Mouse (Mus musculus) CH12.LX (cell line): ENCODE data around the gene Nfix. TPM values are rescaled to one million over a fixed set of nuclear protein-coding genes. Genes with fewer than 3 reads are reported as not detected.
A peak's percentile ranks its signal among the peaks of the same experiment; 100 is the strongest.

Experiments
- DNase-seq: peaks from one replicate; pipeline ENCODE4 v3.0.0-alpha.2; 2013; ENCODE audit errors: extremely low read depth
- H3K27ac ChIP-seq: 2 replicates; pipeline ENCODE4 v1.5.1; 2012; ENCODE audit warnings: low read depth, mild to moderate bottlenecking, control low read depth, moderate library complexity; ENCODE audit not compliant: insufficient read depth
- H3K27me3 ChIP-seq: replicated peaks from 2 replicates; pipeline ENCODE3; 2012; ENCODE audit warnings: inconsistent platforms
- H3K36me3 ChIP-seq, 2 experiments: replicated peaks in 1 of 2; 2 replicates each; pipeline versions ENCODE3 to v1.6.1; 2012; ENCODE audit warnings: inconsistent platforms in 1 of 2, low read length in 1 of 2, mild to moderate bottlenecking in 1 of 2, mixed read lengths in 1 of 2, moderate library complexity in 1 of 2; ENCODE audit not compliant: control insufficient read depth in 1 of 2, insufficient read depth in 1 of 2
- H3K4me1 ChIP-seq, 2 experiments: 2 replicates each; pipeline ENCODE4 v1.6.1; 2012; ENCODE audit warnings: inconsistent platforms in 1 of 2, moderate library complexity in 1 of 2; ENCODE audit not compliant: insufficient read depth in 2 of 2, control insufficient read depth in 1 of 2
- H3K4me2 ChIP-seq: 2 replicates; pipeline ENCODE4 v1.6.1; 2012; ENCODE audit warnings: low read depth, mild to moderate bottlenecking, control low read depth; ENCODE audit not compliant: poor library complexity, insufficient read depth, severe bottlenecking
- H3K4me3 ChIP-seq, 3 experiments: fragments of 150-350 bp in 1 of 3; sonication (generic) in 1 of 3; replicated peaks in 1 of 3; 2 replicates each; pipeline versions ENCODE3 to v1.5.1; 2011 to 2012; ENCODE audit warnings: low read depth in 2 of 3, low read length in 2 of 3, mild to moderate bottlenecking in 2 of 3, moderate library complexity in 2 of 3, control low read depth in 1 of 3, improper control_type of control experiment in 1 of 3, inconsistent platforms in 1 of 3, mixed read lengths in 1 of 3; ENCODE audit not compliant: poor library complexity in 1 of 3
- H3K79me2 ChIP-seq: replicated peaks from 2 replicates; pipeline ENCODE4 v1.6.1; 2012; ENCODE audit warnings: mild to moderate bottlenecking, moderate library complexity; ENCODE audit not compliant: control insufficient read depth, poor library complexity, insufficient read depth, severe bottlenecking; ENCODE audit errors: extremely low read depth
- H3K9ac ChIP-seq: 2 replicates; pipeline ENCODE4 v1.6.1; 2012; ENCODE audit warnings: low read depth, mild to moderate bottlenecking, control low read depth, moderate library complexity; ENCODE audit not compliant: insufficient read depth
- H3K9me3 ChIP-seq: replicated peaks from 2 replicates; pipeline ENCODE3; 2012; ENCODE audit warnings: low read length, inconsistent platforms, mixed read lengths
- BHLHE40 ChIP-seq: IDR thresholded peaks from 2 replicates; pipeline ENCODE4 v1.6.1; 2011; ENCODE audit warnings: mild to moderate bottlenecking, low read depth, low read length, improper control_type of control experiment
- CHD1 ChIP-seq: IDR thresholded peaks from 2 replicates; pipeline ENCODE4 v1.6.1; 2012; ENCODE audit warnings: low read depth, low read length, improper control_type of control experiment, inconsistent platforms
- CHD2 ChIP-seq: IDR thresholded peaks from 2 replicates; pipeline ENCODE4 v1.6.1; 2011; ENCODE audit warnings: low read length, improper control_type of control experiment
- CTCF ChIP-seq, 2 experiments: IDR thresholded peaks in 1 of 2; conservative IDR thresholded peaks in 1 of 2; 2 replicates each; pipeline ENCODE4 v1.5.1; 2011 to 2012; ENCODE audit warnings: low read depth in 2 of 2, low read length in 2 of 2, improper control_type of control experiment in 1 of 2, inconsistent platforms in 1 of 2, mild to moderate bottlenecking in 1 of 2, moderate library complexity in 1 of 2
- E2F4 ChIP-seq: IDR thresholded peaks from 2 replicates; pipeline ENCODE4 v1.6.1; 2011; ENCODE audit warnings: low read depth, low read length, improper control_type of control experiment; ENCODE audit not compliant: insufficient replicate concordance
- ELF1 ChIP-seq: IDR thresholded peaks from 2 replicates; pipeline ENCODE4 v1.6.1; 2014; ENCODE audit warnings: low read depth, mild to moderate bottlenecking, inconsistent platforms, low read length, improper control_type of control experiment
- EP300 ChIP-seq: IDR thresholded peaks from 2 replicates; pipeline ENCODE4 v1.6.1; 2011; ENCODE audit warnings: low read length, improper control_type of control experiment
- ETS1 ChIP-seq: conservative IDR thresholded peaks from 2 replicates; pipeline ENCODE4 v1.6.1; 2012; ENCODE audit warnings: low read depth, mild to moderate bottlenecking, inconsistent platforms, low read length, improper control_type of control experiment, moderate library complexity
- GABPA ChIP-seq: IDR thresholded peaks from 2 replicates; pipeline ENCODE4 v1.6.1; 2012; ENCODE audit warnings: low read depth, low read length, improper control_type of control experiment, inconsistent platforms; ENCODE audit not compliant: insufficient replicate concordance
- HCFC1 ChIP-seq: IDR thresholded peaks from 2 replicates; pipeline ENCODE4 v1.6.1; 2012; ENCODE audit warnings: low read depth, mild to moderate bottlenecking, inconsistent platforms, low read length, improper control_type of control experiment
- IRF4 ChIP-seq: IDR thresholded peaks from 2 replicates; pipeline ENCODE4 v1.6.1; 2014; ENCODE audit warnings: low read depth, mild to moderate bottlenecking, inconsistent platforms, low read length, improper control_type of control experiment
- JUN ChIP-seq: IDR thresholded peaks from 2 replicates; pipeline ENCODE4 v1.6.1; 2011; ENCODE audit warnings: low read depth, mild to moderate bottlenecking, low read length, improper control_type of control experiment, moderate library complexity; ENCODE audit not compliant: insufficient read depth
- JUND ChIP-seq: conservative IDR thresholded peaks from 2 replicates; pipeline ENCODE4 v1.6.1; 2011; ENCODE audit warnings: low read depth, low read length, improper control_type of control experiment
- KAT2A ChIP-seq: IDR thresholded peaks from 2 replicates; pipeline ENCODE4 v1.6.1; 2012; ENCODE audit warnings: low read length, improper control_type of control experiment, inconsistent platforms; ENCODE audit not compliant: insufficient replicate concordance
- MAX ChIP-seq: IDR thresholded peaks from 2 replicates; pipeline ENCODE4 v1.6.1; 2011; ENCODE audit warnings: low read length, improper control_type of control experiment
- MAZ ChIP-seq: IDR thresholded peaks from 2 replicates; pipeline ENCODE4 v1.6.1; 2012; ENCODE audit warnings: low read depth, mild to moderate bottlenecking, inconsistent platforms, low read length, improper control_type of control experiment, moderate library complexity
- MEF2A ChIP-seq: IDR thresholded peaks from 2 replicates; pipeline ENCODE4 v1.6.1; 2014; ENCODE audit warnings: low read depth, mild to moderate bottlenecking, inconsistent platforms, low read length, improper control_type of control experiment, borderline replicate concordance
- MXI1 ChIP-seq: IDR thresholded peaks from 2 replicates; pipeline ENCODE4 v1.6.1; 2011; ENCODE audit warnings: mild to moderate bottlenecking, low read depth, low read length, improper control_type of control experiment
- MYC ChIP-seq: IDR thresholded peaks from 2 replicates; pipeline ENCODE4 v1.6.1; 2011; ENCODE audit warnings: low read depth, mild to moderate bottlenecking, improper control_type of control experiment, low read length
- NELFE ChIP-seq: IDR thresholded peaks from 2 replicates; pipeline ENCODE4 v1.6.1; 2011; ENCODE audit warnings: low read depth, low read length, improper control_type of control experiment
- NRF1 ChIP-seq: IDR thresholded peaks from 2 replicates; pipeline ENCODE4 v1.6.1; 2014; ENCODE audit warnings: low read depth, mild to moderate bottlenecking, inconsistent platforms, low read length, improper control_type of control experiment, moderate library complexity
- PAX5 ChIP-seq: IDR thresholded peaks from 2 replicates; pipeline ENCODE4 v1.6.1; 2012; ENCODE audit warnings: low read length, inconsistent platforms, mixed read lengths
- POLR2A ChIP-seq: IDR thresholded peaks from 2 replicates; pipeline ENCODE4 v1.6.1; 2011; ENCODE audit warnings: low read depth, mild to moderate bottlenecking, improper control_type of control experiment, low read length
- POLR2AphosphoS2 ChIP-seq: IDR thresholded peaks from 2 replicates; pipeline ENCODE4 v1.6.1; 2011; ENCODE audit warnings: low read depth, low read length, improper control_type of control experiment
- RAD21 ChIP-seq: IDR thresholded peaks from 2 replicates; pipeline ENCODE4 v1.6.1; 2011; ENCODE audit warnings: low read depth, mild to moderate bottlenecking, low read length, improper control_type of control experiment, moderate library complexity
- RCOR1 ChIP-seq: conservative IDR thresholded peaks from 2 replicates; pipeline ENCODE4 v1.6.1; 2012; ENCODE audit warnings: low read depth, mild to moderate bottlenecking, inconsistent platforms, low read length, improper control_type of control experiment
- SIN3A ChIP-seq: IDR thresholded peaks from 2 replicates; pipeline ENCODE4 v1.6.1; 2012; ENCODE audit warnings: low read length, improper control_type of control experiment, inconsistent platforms
- SMC3 ChIP-seq: IDR thresholded peaks from 2 replicates; pipeline ENCODE4 v1.6.1; 2011; ENCODE audit warnings: low read depth, low read length, improper control_type of control experiment
- TBP ChIP-seq: conservative IDR thresholded peaks from 2 replicates; pipeline ENCODE4 v1.6.1; 2011; ENCODE audit warnings: low read depth, low read length, improper control_type of control experiment
- TCF12 ChIP-seq: IDR thresholded peaks from 2 replicates; pipeline ENCODE4 v1.6.1; 2014; ENCODE audit warnings: low read depth, mild to moderate bottlenecking, inconsistent platforms, low read length, improper control_type of control experiment
- UBTF ChIP-seq: IDR thresholded peaks from 2 replicates; pipeline ENCODE4 v1.6.1; 2012; ENCODE audit warnings: low read depth, mild to moderate bottlenecking, inconsistent platforms, low read length, improper control_type of control experiment, moderate library complexity
- USF1 ChIP-seq: IDR thresholded peaks from 2 replicates; pipeline ENCODE4 v1.6.1; 2014; ENCODE audit warnings: low read depth, mild to moderate bottlenecking, inconsistent platforms, low read length, improper control_type of control experiment
- USF2 ChIP-seq: conservative IDR thresholded peaks from 2 replicates; pipeline ENCODE4 v1.6.1; 2011; ENCODE audit warnings: low read depth, low read length, improper control_type of control experiment
- ZC3H11A ChIP-seq: IDR thresholded peaks from 2 replicates; pipeline ENCODE4 v1.6.1; 2012; ENCODE audit warnings: low read depth, mild to moderate bottlenecking, inconsistent platforms, low read length, improper control_type of control experiment
- ZKSCAN1 ChIP-seq: IDR thresholded peaks from 2 replicates; pipeline ENCODE4 v1.6.1; 2012; ENCODE audit warnings: low read depth, inconsistent platforms, low read length, improper control_type of control experiment, borderline replicate concordance
- ZMIZ1 ChIP-seq: IDR thresholded peaks from 2 replicates; pipeline ENCODE4 v1.6.1; 2012; ENCODE audit warnings: low read depth, mild to moderate bottlenecking, inconsistent platforms, low read length, improper control_type of control experiment
- ZNF384 ChIP-seq: IDR thresholded peaks from 2 replicates; pipeline ENCODE4 v1.6.1; 2012; ENCODE audit warnings: low read depth, low read length, improper control_type of control experiment, inconsistent platforms
- dilution Hi-C: fragments of 300-500 bp; cut with MboI; formaldehyde crosslinking; loops from 2 replicates; pipeline ENCODE4 v1.14.3; 2020; ENCODE audit warnings: low sequenced_read_pairs; ENCODE audit not compliant: extremely low pct_unique_long_range_greater_than_20kb, extremely low pct_ligation_motif_present
- in situ Hi-C: fragments of 300-500 bp; cut with MboI; formaldehyde crosslinking; loops from 3 replicates; pipeline ENCODE4 v1.14.3; 2019; ENCODE audit warnings: low sequenced_read_pairs, low pct_ligation_motif_present, low pct_unique_long_range_greater_than_20kb, mixed read lengths
- polyA plus RNA-seq: library from polyadenylated mRNA; unstranded; fragments of >175 nt; gene quantifications from 2 replicates; pipeline ENCODE4 v1.2.1, GENCODE M21; 2012; ENCODE audit warnings: low read depth; ENCODE audit not compliant: insufficient read length
- total RNA-seq, 2 experiments: library from RNA; depleted of rRNA; stranded (reverse); fragments of 300-350 nt in 1 of 2; fragments of >200 nt in 1 of 2; gene quantifications; 2 replicates each; pipeline ENCODE4 v1.2.3; 2012 to 2014

Gene Nfix
- total and polyA plus RNA-seq, 3 experiments = 0.09 to 10.5 (median 1.1) TPM

DNA sequence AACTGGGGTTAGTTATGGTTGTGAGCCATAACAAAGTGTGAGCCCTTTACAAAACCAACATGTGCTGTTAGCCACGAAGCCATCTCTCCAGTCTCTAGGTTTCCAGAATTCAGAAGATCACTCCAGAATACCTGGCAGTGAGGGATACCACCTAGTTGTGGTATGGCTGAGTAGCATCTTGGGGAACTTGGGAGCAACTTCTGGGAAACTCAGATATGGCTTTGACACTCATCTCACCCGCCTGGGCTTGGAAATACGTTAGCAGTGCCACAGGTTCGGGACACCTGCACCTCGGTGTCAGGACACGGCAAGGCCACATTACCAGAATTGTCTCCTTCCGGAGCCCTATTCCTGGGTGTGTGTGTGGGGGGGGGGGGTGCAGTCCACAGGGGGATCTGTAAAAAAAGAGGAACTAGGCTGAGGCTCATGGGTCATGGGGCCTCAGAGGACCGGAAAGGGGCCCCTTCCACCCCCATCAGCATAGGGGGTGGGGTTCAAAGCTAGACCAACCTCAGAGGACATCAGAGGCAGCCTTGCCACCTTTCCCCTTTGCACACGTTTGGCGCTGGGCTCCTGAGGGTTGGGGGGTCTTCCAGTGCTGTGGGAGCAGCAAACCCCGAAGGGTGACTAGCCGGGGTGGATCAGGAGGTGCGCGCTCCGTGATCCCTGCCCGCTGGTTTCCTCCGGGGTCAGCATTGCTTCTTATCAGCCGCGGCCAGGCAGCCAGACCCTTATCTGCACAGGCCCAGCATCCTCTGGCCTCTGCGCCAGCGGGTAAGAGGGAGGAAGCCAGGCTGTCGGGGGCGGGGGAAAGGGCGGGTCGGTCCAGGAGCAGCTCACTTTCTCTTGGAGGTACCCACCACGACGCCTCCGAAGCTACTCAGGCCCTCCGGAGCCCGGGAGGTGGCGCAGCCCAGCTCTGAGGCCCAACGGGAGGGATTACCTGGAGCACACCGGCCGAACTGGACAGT lies 98.9 kb downstream of the Nfix start, which contains the start of gene Lyl1:
Lyl1 (plus strand) TSS at position 517 of the 971 bp plus-strand sequence.
- H3K4me2 ChIP-seq = peak within 1 kb of the TSS; percentile 57
- peaks cover 2% of the 10 kb centered on the region for H3K9me3 ChIP-seq
- peak; percentile 94 for DNase-seq
- H3K4me1 ChIP-seq = peaks cover 14 to 62% of the 10 kb centered on the region in 2 experiments
- no peaks in the 10 kb centered on the region for H3K27me3 ChIP-seq
- H3K9ac ChIP-seq = peak within 1 kb of the TSS; percentile 81
- dilution Hi-C loops = no loop called here
- peaks cover 18% of the 10 kb centered on the region for H3K79me2 ChIP-seq
- H3K36me3 ChIP-seq = peaks cover 43 to 68% of the 10 kb centered on the region in 2 experiments
- H3K4me3 ChIP-seq = peak within 1 kb of the TSS; percentile 53 to 79 (median 79)
- in situ Hi-C loops = no loop called here
- H3K27ac ChIP-seq = peak within 1 kb of the TSS; percentile 99
- peak; percentile 77 for TF ChIP-seq MEF2A
- peak; percentile 96 for TF ChIP-seq POLR2AphosphoS2
- no peak for TF ChIP-seq GABPA
- TF ChIP-seq USF1 = peak; percentile 39
- peak; percentile 65 for TF ChIP-seq BHLHE40
- TF ChIP-seq ZKSCAN1 = no peak
- TF ChIP-seq MXI1 = peak; percentile 37; the same call in 1 of the 2 replicates
- peak; percentile 86 for TF ChIP-seq IRF4
- TF ChIP-seq E2F4 = no peak
- peak; percentile 93 for TF ChIP-seq ZMIZ1
- peak; percentile 98 for TF ChIP-seq POLR2A
- peak; percentile 90 for TF ChIP-seq CHD2
- TF ChIP-seq HCFC1 = peak; percentile 63
- peak; percentile 95 for TF ChIP-seq MAZ
- peak; percentile 90 for TF ChIP-seq NELFE
- peak; percentile 39; the same call in 1 of the 2 replicates for TF ChIP-seq RCOR1
- TF ChIP-seq RAD21 = no peak; the same call in 1 of the 2 replicates
- peak; percentile 67 for TF ChIP-seq ZNF384
- TF ChIP-seq USF2 = no peak
- peak; percentile 79; the same call in 1 of the 2 replicates for TF ChIP-seq TBP
- no peak for TF ChIP-seq KAT2A
- no peak for TF ChIP-seq JUND
- TF ChIP-seq PAX5 = no peak
- peak; percentile 81 for TF ChIP-seq UBTF
- TF ChIP-seq MAX = peak; percentile 68
- TF ChIP-seq CHD1 = no peak
- TF ChIP-seq TCF12 = peak; percentile 85
- TF ChIP-seq ETS1 = peak; percentile 81
- peak; percentile 47; the same call in 1 of the 2 replicates for TF ChIP-seq SIN3A
- peak; percentile 21; the same call in 1 of the 2 replicates for TF ChIP-seq SMC3
- TF ChIP-seq NRF1 = 0 out of 2 replicates have a peak, but pooled peaks have one; percentile 19
- no peak for TF ChIP-seq ZC3H11A
- TF ChIP-seq JUN = no peak
- TF ChIP-seq CTCF (conservative IDR thresholded peaks at IDR 0.05 in 1 of 2, IDR thresholded peaks at IDR 0.05 in 1 of 2; ENCODE audit: low read depth in 2 of 2, low read length in 2 of 2) = peak in 1 of 2 experiments; percentile 53; a peak in 2 of 4 replicates
- TF ChIP-seq ELF1 = peak; percentile 7; the same call in 1 of the 2 replicates
- TF ChIP-seq MYC = peak; percentile 34; the same call in 1 of the 2 replicates
- peak; percentile 86 for TF ChIP-seq EP300
